Mouse (Mus musculus) spleen, adult 2 months (tissue): ENCODE results near the gene Lypd6.

ENCODE experiments used
- CTCF ChIP-seq: fragments of 200-500 bp; IDR thresholded peaks from 2 replicates; pipeline ENCODE4 v1.5.1; 2011; ENCODE audit warnings: mild to moderate bottlenecking, inconsistent platforms; ENCODE audit not compliant: insufficient read depth, insufficient read length, insufficient replicate concordance; ENCODE audit errors: extremely low read depth
- POLR2A ChIP-seq: fragments of 200-500 bp; IDR thresholded peaks from 2 replicates; pipeline ENCODE4 v1.6.1; 2011; ENCODE audit warnings: low read depth, low read length, inconsistent platforms

GRCm38 (mm10) chr2:50149257-50150202 is 83.3 kb downstream of the Lypd6 start:
- TF ChIP-seq CTCF (no peak), POLR2A (no peak)
